In the genomic region with DNA sequence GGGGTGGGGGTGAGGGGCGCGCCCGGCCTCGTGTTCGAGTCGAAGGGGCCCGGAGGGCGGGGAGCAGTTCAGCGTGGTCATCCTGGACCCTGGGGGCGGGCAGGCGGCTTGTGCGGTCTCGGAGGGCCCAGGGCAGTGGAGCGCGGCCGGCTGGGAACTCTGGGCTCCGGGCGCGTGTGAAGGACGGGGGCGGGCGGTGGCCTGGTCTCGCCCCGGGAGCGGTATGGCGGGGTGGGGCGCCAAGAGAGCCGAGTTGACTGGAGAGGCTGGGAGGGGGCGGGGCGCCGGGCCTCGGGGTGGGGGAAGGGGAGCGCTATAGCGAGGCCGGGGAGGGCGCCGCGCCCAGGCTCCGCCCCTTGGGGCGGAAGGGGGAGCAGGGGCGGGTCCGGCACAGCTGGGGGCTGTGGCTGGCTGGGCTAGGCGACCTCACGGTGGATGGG, we compare ENCODE assay signal across 8 mouse cellular contexts. TPM values are rescaled to one million over a fixed set of nuclear protein-coding genes. Genes with fewer than 3 reads are reported as not detected.
DNase-seq lines count a peak whose midpoint lies in the region; ATAC-seq and TF ChIP-seq lines count a peak whose summit lies in the region.

No protein-coding gene starts in this region.

- H3K4me2 ChIP-seq in forebrain, embryonic 12.5 days: peak overlapping the region; percentile 60

- intact Hi-C loops in heart, postnatal 36 days (cut with DNase I): loop anchor here (10.0 kb wide), 2 partner anchors 582 to 658 kb away; a partner anchor contains a TSS

- peak overlapping the region; percentile 95 to 98 for H3K4me3 ChIP-seq in ES-E14 (ENCODE audit: insufficient read depth in 1 of 2, low read depth in 1 of 2, low read length in 2 of 2, poor library complexity in 1 of 2, severe bottlenecking in 1 of 2)
- H3K4me3 ChIP-seq in forebrain, embryonic 12.5 days (replicated peaks): peak overlapping the region; percentile 94

- in situ Hi-C loops in ES-E14 (cut with MboI; ENCODE audit: low sequenced_read_pairs in 2 of 2, unreplicated experiment in 2 of 2): no loop called here

- peak; percentile 33 for ATAC-seq in forebrain, embryonic 12.5 days (ENCODE audit: low FRiP score)

- no peak for DNase-seq in ES-E14 (ENCODE audit: low read depth, low spot score)
- DNase-seq in c-Kit-positive CD71-positive TER-119-negative erythroid progenitor cells, embryonic 14.5 days (ENCODE audit: low read depth): peak; percentile 78
- peak; percentile 89 to 92 for DNase-seq in heart, postnatal 36 days
- peak; percentile 69 to 81 for DNase-seq in layer of hippocampus, postnatal 10 days (ENCODE audit: low spot score in 2 of 2)
- peak; percentile 92 for DNase-seq in lung, postnatal 25 days (ENCODE audit: low spot score)
- DNase-seq in ovary, postnatal 36 days (ENCODE audit: low spot score): peak; percentile 93
- DNase-seq in thymus, postnatal 4 days: peak; percentile 97

- peaks cover 26% of the 10 kb centered on the region for H3K36me3 ChIP-seq in ES-E14 (ENCODE audit: control insufficient read depth, insufficient read depth, low read length, poor library complexity, severe bottlenecking)
- H3K36me3 ChIP-seq in forebrain, embryonic 12.5 days (replicated peaks): peaks cover 41% of the 10 kb centered on the region

- H3K9me3 ChIP-seq in ES-E14 (ENCODE audit: control insufficient read depth, insufficient read depth, low read depth, low read length): no peaks in the 10 kb centered on the region
- no peaks in the 10 kb centered on the region for H3K9me3 ChIP-seq in forebrain, embryonic 12.5 days

- H3K9ac ChIP-seq in ES-E14 (ENCODE audit: insufficient read depth, low read depth, low read length, poor library complexity, severe bottlenecking): peak overlapping the region; percentile 97
- peak overlapping the region; percentile 90 for H3K9ac ChIP-seq in forebrain, embryonic 12.5 days

- WGBS in forebrain, embryonic 12.5 days: 2% methylated on average over 31 of the region's 44 CpGs

- H3K27ac ChIP-seq in ES-E14 (ENCODE audit: insufficient read depth, low read depth, low read length, poor library complexity, severe bottlenecking): peak overlapping the region; percentile 96
- peak overlapping the region; percentile 98 for H3K27ac ChIP-seq in forebrain, embryonic 12.5 days

- peaks cover 10 to 12% of the 10 kb centered on the region in 2 experiments; a peak in 3 of 4 replicates for H3K4me1 ChIP-seq in ES-E14 (ENCODE audit: control insufficient read depth in 2 of 2, insufficient read depth in 2 of 2, low read length in 2 of 2, poor library complexity in 1 of 2)
- H3K4me1 ChIP-seq in forebrain, embryonic 12.5 days: peaks cover 46% of the 10 kb centered on the region

- no peaks in the 10 kb centered on the region for H3K27me3 ChIP-seq in forebrain, embryonic 12.5 days

TF ChIP-seq in ES-E14, 5 proteins besides CTCF, POLR2A, EP300 and RAD21:
- TF ChIP-seq CHD2 (IDR thresholded peaks at IDR 0.05; ENCODE audit: low read depth, low read length) (peak; percentile 45; the same call in 1 of the 2 replicates), ZC3H11A (IDR thresholded peaks at IDR 0.05; ENCODE audit: borderline replicate concordance, low read depth, low read length) (no peak), HCFC1 (IDR thresholded peaks at IDR 0.05; ENCODE audit: borderline replicate concordance, insufficient read depth, low read length) (peak; percentile 20; the same call in 1 of the 2 replicates)

RNA-seq across cellular contexts. Expression of a gene that starts 1.5 kb away (rescaled TPM):
- 64.7 and 80.9 TPM in 2 replicates for total RNA-seq in ES-E14 (2012; rRNA removed)
- 91.3 and 99.1 TPM in 2 replicates for polyA plus RNA-seq in forebrain, embryonic 12.5 days (2016; fragmentation: Nextera tagmentation; extraction: Ambion mirVana)
- total RNA-seq in heart, postnatal 36 days (2021): 10 to 100 TPM; 23.1 to 23.4 TPM
- total RNA-seq in layer of hippocampus, postnatal 10 days (2021): 10 to 100 TPM; 40.1 to 43.7 TPM

RNA-seq across cellular contexts. Expression of a gene that starts 3.3 kb away (rescaled TPM):
- total RNA-seq in ES-E14 (2012; rRNA removed): 47.4 and 70.9 TPM in 2 replicates
- 45.2 and 46.6 TPM in 2 replicates for polyA plus RNA-seq in forebrain, embryonic 12.5 days (2016; fragmentation: Nextera tagmentation; extraction: Ambion mirVana)
- total RNA-seq in heart, postnatal 36 days (2021): 1 to 10 TPM; 5.0 to 6.1 TPM
- 10 to 100 TPM; 26.1 to 38.9 TPM for total RNA-seq in layer of hippocampus, postnatal 10 days (2021)

RNA-seq across cellular contexts. Expression of a gene that starts 6.1 kb away (rescaled TPM):
- total RNA-seq in ES-E14 (2012; rRNA removed): 57.7 and 70.6 TPM in 2 replicates
- polyA plus RNA-seq in forebrain, embryonic 12.5 days (2016; fragmentation: Nextera tagmentation; extraction: Ambion mirVana): 527 and 539 TPM in 2 replicates
- total RNA-seq in heart, postnatal 36 days (2021): 100 to 1,000 TPM; 306 to 329 TPM
- 100 to 1,000 TPM; 256 to 267 TPM for total RNA-seq in layer of hippocampus, postnatal 10 days (2021)

RNA-seq across cellular contexts. Expression of a gene that starts 14.8 kb away (rescaled TPM):
- total RNA-seq in ES-E14 (2012; rRNA removed): 76.1 and 87.9 TPM in 2 replicates
- polyA plus RNA-seq in forebrain, embryonic 12.5 days (2016; fragmentation: Nextera tagmentation; extraction: Ambion mirVana): 129 and 141 TPM in 2 replicates
- total RNA-seq in heart, postnatal 36 days (2021): 10 to 100 TPM; 47.0 to 47.4 TPM
- 10 to 100 TPM; 98.0 to 99.5 TPM for total RNA-seq in layer of hippocampus, postnatal 10 days (2021)

RNA-seq across cellular contexts. Expression of a gene that starts 16.1 kb away (rescaled TPM):
- 33.3 and 41.2 TPM in 2 replicates for total RNA-seq in ES-E14 (2012; rRNA removed)
- 19.9 and 20.7 TPM in 2 replicates for polyA plus RNA-seq in forebrain, embryonic 12.5 days (2016; fragmentation: Nextera tagmentation; extraction: Ambion mirVana)
- 100 to 1,000 TPM; 160 to 169 TPM for total RNA-seq in heart, postnatal 36 days (2021)
- total RNA-seq in layer of hippocampus, postnatal 10 days (2021): 100 to 1,000 TPM; 101 to 105 TPM
